Mouse (Mus musculus) cerebellum, postnatal 36 days (tissue): ENCODE measurements around the gene Slc17a7.

Source experiments
- DNase-seq, 2 experiments: peaks; one replicate each; pipeline ENCODE4 v3.0.0; 2021 to 2022; ENCODE audit warnings: mixed read lengths in 2 of 2

The Slc17a7 gene

DNA sequence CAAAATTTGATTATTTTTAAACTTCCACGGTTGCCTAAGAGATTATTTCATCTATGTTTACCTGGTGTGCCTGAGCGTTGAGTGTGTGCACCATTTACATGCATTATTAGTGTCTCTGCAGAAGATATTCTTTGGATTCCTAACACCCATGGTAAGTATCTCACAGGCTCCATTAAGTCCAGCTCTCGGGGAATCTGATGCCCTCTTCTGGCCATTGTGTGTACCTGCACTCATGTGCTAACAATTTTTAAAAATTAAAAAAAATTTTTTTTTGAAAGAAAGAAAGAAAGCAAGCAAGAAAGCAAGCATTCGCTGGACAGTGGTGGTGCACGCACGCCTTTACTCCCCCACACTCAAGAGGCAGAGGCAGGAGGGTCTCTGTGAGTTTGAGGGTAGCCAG lies 44.5 kb downstream of the Slc17a7 start:
- no peak for DNase-seq

GRCm38 (mm10) chr7:45211070-45211469 lies 47.3 kb downstream of the Slc17a7 start:
- no peak for DNase-seq

GRCm38 (mm10) chr7:45211851-45212251 lies 48.1 kb downstream of the Slc17a7 start, which contains the start of gene Dkkl1:
TSS of gene Dkkl1 (minus strand) at chr7:45212147.
- DNase-seq, result no peak

DNA sequence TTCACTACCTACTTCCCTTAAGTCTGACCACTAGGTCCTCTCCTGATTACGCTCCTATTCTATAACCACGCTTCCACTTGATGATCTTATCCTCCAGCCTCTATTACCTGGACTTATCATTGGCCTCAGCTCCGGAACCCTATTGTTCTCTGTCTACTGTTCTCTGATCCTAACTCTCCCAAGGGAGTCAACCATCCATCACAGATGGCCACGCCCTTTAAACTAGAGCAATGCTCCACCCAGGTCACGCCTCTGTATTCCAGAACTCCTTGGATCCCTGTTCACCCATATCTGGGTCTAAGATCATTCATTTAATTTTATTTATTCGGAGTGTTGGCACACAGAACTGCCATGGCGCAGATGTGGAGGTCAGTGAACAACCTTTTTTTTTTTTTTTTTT lies 48.6 kb downstream of the Slc17a7 start:
- no peak for DNase-seq

DNA sequence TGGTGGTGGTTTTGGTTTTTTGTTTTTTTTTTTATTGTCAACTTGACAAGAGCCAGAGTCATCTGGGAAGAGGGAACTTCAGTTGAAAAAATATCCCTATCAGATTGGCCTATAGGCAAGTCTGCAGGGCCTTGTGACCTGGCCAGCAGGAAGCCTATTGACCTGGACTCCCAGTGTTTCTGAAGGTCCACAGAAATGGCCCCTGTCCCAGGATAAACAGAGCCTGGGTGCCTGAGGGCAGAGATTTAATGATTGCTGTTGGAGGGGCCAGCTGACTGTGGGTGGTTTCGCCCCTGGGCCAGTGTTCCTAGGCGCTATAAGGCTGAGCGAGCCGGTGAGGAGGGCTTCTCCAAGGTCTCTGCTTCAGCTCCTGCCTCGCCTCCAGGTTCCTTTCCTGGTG lies 50.0 kb downstream of the Slc17a7 start:
- no peak for DNase-seq

DNA sequence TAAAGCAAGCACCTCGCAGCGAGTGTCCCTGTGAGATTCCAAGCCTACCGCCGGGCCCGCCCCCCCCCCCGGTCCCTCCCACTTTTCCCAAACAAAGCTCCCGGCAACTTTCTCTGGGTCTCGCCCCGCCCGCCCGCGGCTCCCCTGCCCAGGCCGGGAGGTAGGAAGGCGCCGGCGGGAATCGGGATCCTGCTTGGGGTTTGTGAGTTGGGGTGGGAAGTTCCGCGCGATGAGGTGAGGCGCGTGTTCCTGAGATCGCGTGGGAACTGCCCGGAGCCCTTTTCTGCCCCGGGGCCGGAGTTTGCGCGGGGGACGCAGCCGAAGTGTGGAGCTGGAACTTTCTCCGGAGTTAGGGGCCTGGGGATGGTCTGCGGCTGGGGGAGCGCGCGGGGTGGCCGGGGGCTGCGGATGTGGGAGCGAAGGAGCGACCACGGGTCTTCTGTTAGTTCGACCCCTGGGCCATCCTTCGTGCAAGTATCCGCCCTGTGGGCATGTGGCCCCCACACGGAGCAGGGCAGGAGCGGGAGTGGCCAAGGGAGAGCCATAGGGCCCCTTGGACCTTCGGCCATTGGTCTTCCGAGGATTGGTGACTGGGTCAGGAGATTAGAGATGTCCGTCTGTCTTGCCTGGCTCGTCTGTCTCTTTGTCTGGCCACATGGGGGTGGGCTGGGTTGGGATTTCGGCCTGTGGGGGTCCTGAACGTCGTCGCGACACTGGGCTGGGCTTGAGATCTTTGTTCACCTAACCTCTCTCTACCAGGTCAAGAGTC lies 52.1 kb downstream of the Slc17a7 start, which contains the start of gene Tead2:
Gene Tead2, plus strand, starts transcription at position 81 of the 769 bp plus-strand sequence.
- DNase-seq, result no peak

DNA sequence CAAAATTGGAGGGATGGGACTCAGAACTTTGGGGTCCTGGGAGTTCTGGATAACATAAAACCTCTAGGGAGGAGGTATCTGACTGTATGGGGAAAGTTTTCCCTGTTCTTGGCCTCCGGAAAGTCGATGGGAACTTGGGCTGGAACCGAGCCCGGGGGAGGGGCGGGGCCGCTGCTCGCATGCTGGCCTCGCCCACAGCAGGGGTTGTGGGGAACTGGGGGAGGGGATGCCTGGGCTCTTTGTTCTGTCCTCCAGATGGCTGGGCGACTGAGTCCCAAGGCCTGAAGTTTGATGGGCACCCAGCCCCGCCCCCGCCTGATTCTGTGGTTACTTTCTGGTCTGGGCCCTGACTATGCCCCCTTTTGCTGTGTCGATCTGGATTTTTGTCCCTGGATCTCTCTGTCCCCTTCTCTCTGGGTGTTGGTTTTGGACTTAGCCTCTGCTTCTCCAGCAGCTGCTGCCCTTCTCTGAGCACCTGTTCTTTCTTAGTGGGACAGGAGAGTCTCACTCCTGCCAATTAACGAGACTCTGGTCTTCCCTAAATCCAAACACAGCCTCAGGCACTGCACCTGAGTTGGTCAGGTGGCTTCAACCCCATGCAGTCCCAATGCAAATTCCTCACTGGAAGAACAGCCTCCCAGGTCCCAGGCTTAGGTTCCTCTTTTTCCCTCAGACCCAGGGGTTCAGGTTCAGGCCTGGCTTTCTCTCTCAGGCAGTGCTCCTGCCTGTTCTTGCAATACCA lies 52.9 kb downstream of the Slc17a7 start:
- DNase-seq, result no peak

GRCm38 (mm10) chr7:45221680-45222079 lies 57.9 kb downstream of the Slc17a7 start:
- DNase-seq, result no peak

- no peak for DNase-seq
These were observed 61.1 kb downstream of the Slc17a7 start for GRCm38 (mm10) chr7:45224826-45225225.
